Mouse (Mus musculus): ENCODE results near the gene Upk2.
"Not testable (repeated sequence)": the region's sequence is repeated elsewhere in the genome, so short reads cannot be mapped to it uniquely, and the experiment has no call there.

The Upk2 gene

DNA sequence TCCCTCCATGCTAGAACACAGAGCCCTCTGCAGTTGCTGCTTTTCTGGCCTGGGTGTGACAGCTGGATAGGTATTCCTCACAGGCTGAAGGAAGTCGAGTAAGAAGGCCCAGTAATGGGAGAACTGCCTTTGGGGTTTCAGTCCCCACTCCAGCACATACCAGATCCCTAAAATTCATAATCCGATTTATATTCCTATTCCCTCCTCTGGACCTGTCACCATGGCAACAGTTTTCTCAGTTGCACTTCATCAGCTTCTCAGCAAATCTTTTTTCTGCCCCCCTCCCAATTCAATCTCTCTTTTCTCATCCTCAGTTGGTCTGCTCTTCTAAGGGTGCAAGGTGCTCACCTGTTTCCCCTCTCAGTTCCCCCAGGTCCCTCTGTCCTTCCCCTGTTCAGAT lies 14.0 kb upstream of the Upk2 start:
- in situ Hi-C loops (cut with MboI, MseI): no loop called here

GRCm38 (mm10) chr9:44468224-44468623 lies 13.4 kb upstream of the Upk2 start:
- in situ Hi-C loops (cut with MboI, MseI): no loop called here

DNA sequence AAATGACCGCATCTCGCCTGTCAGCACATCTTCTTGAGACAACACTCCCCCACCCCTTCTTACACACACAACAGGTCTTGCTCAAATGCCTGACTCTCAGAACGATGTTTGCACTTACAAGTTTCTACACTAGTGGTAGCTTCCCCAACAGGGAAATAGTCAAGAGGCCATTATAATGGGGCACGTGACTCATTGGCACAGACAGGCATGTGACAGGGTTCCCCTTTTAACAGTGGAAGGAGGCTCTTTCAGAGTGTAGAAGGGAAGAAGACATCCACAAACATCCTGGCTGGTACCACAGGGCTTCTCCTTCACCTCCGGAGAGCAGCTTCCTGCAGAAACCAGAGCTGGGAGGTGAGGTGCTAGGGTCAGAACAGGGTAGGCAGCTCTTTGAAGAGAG lies 7.2 kb upstream of the Upk2 start:
- in situ Hi-C loops (cut with MboI, MseI): no loop called here

DNA sequence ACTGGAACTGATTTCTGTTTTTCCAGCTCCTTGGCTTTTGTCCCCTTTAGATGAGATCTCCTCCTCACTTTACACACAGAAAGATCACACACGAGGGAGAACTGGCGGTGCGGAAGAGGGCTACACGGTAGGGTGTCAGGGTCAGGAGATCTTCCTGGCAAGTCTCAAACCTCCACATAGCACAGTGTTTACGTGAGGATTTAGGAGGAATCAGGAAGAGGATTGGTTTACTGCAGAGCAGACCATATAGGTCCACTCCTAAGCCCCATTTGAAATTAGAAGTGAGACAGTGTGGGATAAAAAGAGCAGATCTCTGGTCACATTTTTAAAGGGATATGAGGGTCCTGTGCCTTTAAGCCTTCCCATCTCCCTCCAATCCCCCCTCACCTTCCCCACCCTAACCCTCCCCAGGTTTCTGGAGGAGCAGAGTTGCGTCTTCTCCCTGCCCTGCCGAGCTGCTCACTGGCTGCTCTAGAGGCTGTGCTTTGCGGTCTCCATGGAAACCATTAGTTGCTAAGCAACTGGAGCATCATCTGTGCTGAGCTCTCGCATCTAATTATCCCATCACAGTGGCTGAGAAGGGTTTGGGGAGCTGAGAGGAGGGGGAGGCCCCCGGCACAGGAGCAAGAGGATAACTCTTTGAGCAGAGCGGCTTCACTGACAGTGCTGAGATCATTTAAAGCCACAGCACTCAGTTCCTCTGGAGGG lies 2.4 kb upstream of the Upk2 start:
- in situ Hi-C loops (cut with MboI, MseI): no loop called here

- in situ Hi-C loops (cut with MboI, MseI): loop anchor here (5.0 kb wide), 1 partner anchor 48 kb away; no protein-coding TSS in a partner anchor
Measured at GRCm38 (mm10) chr9:44454132-44454890, 465 bp downstream of the Upk2 start.

GRCm38 (mm10) chr9:44450387-44450786 lies 4.4 kb downstream of the Upk2 start:
- in situ Hi-C loops (cut with MboI, MseI): loop anchor here (5.0 kb wide), 1 partner anchor 52 kb away; no protein-coding TSS in a partner anchor

GRCm38 (mm10) chr9:44444402-44445025 lies 10.3 kb downstream of the Upk2 start:
- in situ Hi-C loops (cut with MboI, MseI): not testable (repeated sequence)

- in situ Hi-C loops (cut with MboI, MseI): no loop called here
Measured at GRCm38 (mm10) chr9:44440961-44441360, 13.8 kb downstream of the Upk2 start, which contains the start of gene Foxr1. Foxr1 (minus strand) TSS chr9:44441136.

- in situ Hi-C loops (cut with MboI, MseI): no loop called here
Measured at GRCm38 (mm10) chr9:44435747-44436146, 19.0 kb downstream of the Upk2 start.

DNA sequence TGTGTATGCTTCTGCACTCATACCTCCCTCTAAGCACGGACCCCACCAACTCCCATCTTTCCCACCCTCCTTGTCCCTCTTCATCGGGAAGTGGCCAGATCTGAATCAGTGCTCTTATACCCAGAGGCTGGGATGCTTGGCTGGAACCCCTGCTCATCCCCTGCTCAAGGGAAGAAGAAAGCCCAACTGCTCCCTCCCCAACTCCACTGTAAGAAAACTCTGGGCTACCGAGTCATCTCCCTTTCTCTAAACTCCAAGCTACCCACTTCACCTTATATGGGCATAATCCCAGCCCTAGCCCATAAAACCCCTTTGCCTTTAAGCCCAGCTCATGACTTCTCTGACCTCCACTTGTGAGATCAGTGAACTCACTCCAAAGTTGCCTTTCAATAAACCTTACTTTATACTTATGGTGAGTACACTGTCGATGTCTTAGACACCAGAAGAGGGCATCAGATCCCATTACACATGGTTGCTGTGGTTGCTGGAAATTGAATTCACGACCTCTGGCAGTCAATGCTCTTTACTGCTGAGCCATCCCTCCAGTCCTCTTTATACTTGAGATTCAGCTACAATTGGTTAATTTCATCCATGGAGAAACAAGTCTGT lies 22.1 kb downstream of the Upk2 start:
- in situ Hi-C loops (cut with MboI, MseI): no loop called here

- in situ Hi-C loops (cut with MboI, MseI): no loop called here
Measured at GRCm38 (mm10) chr9:44423576-44423975, 31.2 kb downstream of the Upk2 start.

DNA sequence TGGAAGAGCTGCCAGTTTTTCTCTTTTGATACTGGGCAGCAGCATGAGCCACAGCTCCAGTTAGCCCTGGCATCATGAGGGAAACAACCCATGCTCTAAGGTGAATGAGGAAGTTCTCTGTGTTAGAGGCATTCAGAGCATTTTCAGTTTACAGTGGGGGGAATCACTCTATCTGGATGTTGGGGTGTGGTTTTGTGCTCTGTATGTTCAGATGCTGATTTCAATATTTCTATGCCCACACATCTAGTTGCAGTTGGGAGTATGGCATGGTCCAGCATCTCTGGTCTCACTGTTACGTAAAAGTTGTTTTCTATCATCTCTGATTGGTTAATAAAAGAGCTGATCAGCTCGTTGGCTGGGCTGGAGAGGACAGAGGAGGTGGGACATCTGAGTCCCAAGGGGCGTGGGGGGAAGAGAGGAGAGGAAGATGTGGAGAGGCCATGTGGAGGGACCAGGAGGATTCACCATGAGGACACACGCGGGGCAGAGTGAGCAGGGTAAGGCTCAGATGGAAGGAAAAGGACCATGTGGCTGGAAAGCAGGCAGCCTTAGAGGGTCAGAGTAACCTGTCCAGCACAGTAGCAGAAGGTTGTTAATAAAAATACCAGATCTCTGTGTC lies 34.4 kb downstream of the Upk2 start:
- in situ Hi-C loops (cut with MboI, MseI): no loop called here

DNA sequence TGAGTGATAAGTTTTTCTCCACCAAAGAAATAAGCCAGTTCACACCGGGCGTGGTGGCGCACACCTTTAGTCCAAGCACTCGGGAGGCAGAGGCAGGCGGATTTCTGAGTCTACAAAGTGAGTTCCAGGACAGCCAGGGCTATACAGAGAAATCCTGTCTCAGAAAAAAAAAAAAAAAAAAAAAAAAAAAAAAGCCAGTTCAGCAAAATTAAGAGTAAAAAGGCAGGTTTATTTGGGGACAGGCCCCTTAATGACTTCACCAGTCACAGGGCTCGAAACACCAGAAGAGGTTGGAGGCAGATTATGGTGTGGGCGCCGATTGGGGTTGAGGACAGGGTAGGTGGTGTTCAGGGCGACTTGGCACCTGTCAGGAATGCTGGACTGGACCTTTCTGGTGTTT lies 35.0 kb downstream of the Upk2 start:
- in situ Hi-C loops (cut with MboI, MseI): not testable (repeated sequence)

DNA sequence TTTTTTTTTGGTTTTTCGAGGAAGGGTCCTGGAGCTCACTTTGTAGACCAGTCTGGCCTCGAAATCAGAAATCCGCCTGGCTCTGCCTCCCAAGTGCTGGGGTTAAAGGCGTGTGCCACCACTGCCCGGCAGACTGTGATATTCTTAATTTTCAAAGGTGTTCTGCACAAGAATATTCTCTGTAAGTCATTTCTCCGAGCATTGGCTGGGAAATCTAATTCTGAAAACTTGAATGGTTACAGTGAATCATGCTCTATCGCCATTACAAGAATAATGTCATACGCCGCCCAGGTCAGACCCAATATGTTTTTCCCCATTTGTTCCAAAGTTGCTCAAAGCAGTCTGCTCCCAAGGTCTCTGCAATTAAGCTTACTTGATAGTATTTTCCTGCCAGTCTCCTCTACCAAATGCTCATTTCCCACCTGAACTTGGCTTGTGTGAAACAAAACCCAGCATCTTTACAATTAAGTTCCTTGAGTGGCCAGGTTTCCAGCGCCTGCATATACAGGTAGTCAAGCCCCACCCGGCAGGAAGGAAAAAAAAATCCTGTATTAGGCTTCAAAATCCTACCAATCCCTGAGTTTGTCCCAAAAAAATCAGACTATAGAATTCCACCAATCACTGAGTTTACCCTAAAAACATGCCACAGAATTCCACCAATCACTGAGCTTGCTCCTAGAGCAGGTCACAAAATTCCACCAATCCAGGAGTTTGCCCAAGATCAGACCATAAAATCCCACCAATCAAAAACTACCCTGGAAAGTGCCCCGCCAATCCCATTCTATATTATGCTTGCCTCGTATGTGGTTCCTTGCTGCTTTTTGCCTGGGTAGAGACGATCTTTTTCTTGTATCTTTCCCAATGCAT lies 36.0 kb downstream of the Upk2 start, which contains the start of gene Ccdc84:
Ccdc84 (minus strand) TSS at position 51 of the 867 bp plus-strand sequence.
- in situ Hi-C loops (cut with MboI, MseI): no loop called here

- in situ Hi-C loops (cut with MboI, MseI): no loop called here
Measured at GRCm38 (mm10) chr9:44417892-44418363, 36.8 kb downstream of the Upk2 start.

GRCm38 (mm10) chr9:44417156-44417891 lies 37.5 kb downstream of the Upk2 start:
- in situ Hi-C loops (cut with MboI, MseI): no loop called here

GRCm38 (mm10) chr9:44412781-44413180 lies 42.0 kb downstream of the Upk2 start:
- in situ Hi-C loops (cut with MboI, MseI): no loop called here

- in situ Hi-C loops (cut with MboI, MseI): no loop called here
Measured at GRCm38 (mm10) chr9:44412306-44412705, 42.5 kb downstream of the Upk2 start.

- in situ Hi-C loops (cut with MboI, MseI): no loop called here
Measured at GRCm38 (mm10) chr9:44411601-44412130, 43.1 kb downstream of the Upk2 start.
